Mouse (Mus musculus): Measurements from ENCODE around the gene Usf2. TPM values are rescaled to one million over a fixed set of nuclear protein-coding genes. Genes with fewer than 3 reads are reported as not detected.
"Not testable (repeated sequence)": the region's sequence is repeated elsewhere in the genome, so short reads cannot be mapped to it uniquely, and the experiment has no call there.

Gene Usf2
- polyA plus RNA-seq, 1 experiment from 2014 or later = 18.1 TPM

GRCm38 (mm10) chr7:30956357-30956751 lies 249 bp downstream of the Usf2 start:
- H3K27ac ChIP-seq = peak overlapping the region; percentile 99
- H3K9me3 ChIP-seq = no peaks in the 10 kb centered on the region
- peak overlapping the region; percentile 81 for H3K4me2 ChIP-seq (replicated peaks)
- peak; percentile 46 for ATAC-seq
- H3K9ac ChIP-seq = peak overlapping the region; percentile 99
- H3K36me3 ChIP-seq = peaks cover 23% of the 10 kb centered on the region
- H3K27me3 ChIP-seq (replicated peaks) = no peaks in the 10 kb centered on the region
- peak overlapping the region; percentile 92 for H3K4me3 ChIP-seq (replicated peaks)
- H3K4me1 ChIP-seq (replicated peaks) = peaks cover 17% of the 10 kb centered on the region
- WGBS = under 1% methylated on average over 36 of the region's 49 CpGs

GRCm38 (mm10) chr7:30955584-30956356 lies 833 bp downstream of the Usf2 start:
- Histone ChIP-seq H3K27ac (peak overlapping the region; percentile 99), H3K9me3 (no peaks in the 10 kb centered on the region), H3K36me3 (peaks cover 25% of the 10 kb centered on the region), H3K9ac (peak overlapping the region; percentile 99), H3K27me3 (replicated peaks) (no peaks in the 10 kb centered on the region), H3K4me2 (replicated peaks) (peak overlapping the region; percentile 81), H3K4me3 (replicated peaks) (peak overlapping the region; percentile 92), H3K4me1 (replicated peaks) (peaks cover 17% of the 10 kb centered on the region)
- under 1% methylated on average over 54 of the region's 64 CpGs for WGBS
- peak; percentile 73 for ATAC-seq

- Histone ChIP-seq H3K36me3 (peaks cover 28% of the 10 kb centered on the region), H3K4me1 (replicated peaks) (peaks cover 17% of the 10 kb centered on the region), H3K9ac (0 out of 2 replicates have a peak overlapping the region, but pooled peaks have one; percentile 99), H3K4me2 (replicated peaks) (peak overlapping the region; percentile 81), H3K9me3 (no peaks in the 10 kb centered on the region), H3K27me3 (replicated peaks) (no peaks in the 10 kb centered on the region), H3K4me3 (replicated peaks) (peak overlapping the region; percentile 92; the same call in 1 of the 2 replicates), H3K27ac (no peak overlapping the region)
- ATAC-seq = no peak
- WGBS = 73% methylated on average over 12 of the region's 12 CpGs
Measured at GRCm38 (mm10) chr7:30954971-30955520, 1.6 kb downstream of the Usf2 start.

GRCm38 (mm10) chr7:30954036-30954435 lies 2.6 kb downstream of the Usf2 start:
- H3K36me3 ChIP-seq = peaks cover 34% of the 10 kb centered on the region
- H3K9ac ChIP-seq = no peak overlapping the region
- H3K27ac ChIP-seq = no peak overlapping the region
- peaks cover 17% of the 10 kb centered on the region for H3K4me1 ChIP-seq (replicated peaks)
- no peaks in the 10 kb centered on the region for H3K27me3 ChIP-seq (replicated peaks)
- H3K9me3 ChIP-seq = no peaks in the 10 kb centered on the region
- H3K4me3 ChIP-seq (replicated peaks) = no peak overlapping the region
- 80% methylated on average over 3 of the region's 3 CpGs for WGBS
- H3K4me2 ChIP-seq (replicated peaks) = no peak overlapping the region
- no peak for ATAC-seq

GRCm38 (mm10) chr7:30953459-30953858 lies 3.1 kb downstream of the Usf2 start:
- no peak overlapping the region for H3K9ac ChIP-seq
- no peak for ATAC-seq
- 87% methylated on average over 6 of the region's 6 CpGs for WGBS
- no peaks in the 10 kb centered on the region for H3K27me3 ChIP-seq (replicated peaks)
- no peaks in the 10 kb centered on the region for H3K9me3 ChIP-seq
- no peak overlapping the region for H3K27ac ChIP-seq
- peaks cover 17% of the 10 kb centered on the region for H3K4me1 ChIP-seq (replicated peaks)
- no peak overlapping the region for H3K4me2 ChIP-seq (replicated peaks)
- H3K4me3 ChIP-seq (replicated peaks) = no peak overlapping the region
- peaks cover 34% of the 10 kb centered on the region for H3K36me3 ChIP-seq

GRCm38 (mm10) chr7:30952441-30953265 lies 4.0 kb downstream of the Usf2 start:
- no peak overlapping the region for H3K9ac ChIP-seq

GRCm38 (mm10) chr7:30949902-30950301 lies 6.7 kb downstream of the Usf2 start:
- ATAC-seq; H3K4me3 ChIP-seq (replicated peaks): not testable (repeated sequence)

More at GRCm38 (mm10) chr7:30952441-30953265, 4.0 kb downstream of the Usf2 start:
- no peak for ATAC-seq
- WGBS = 94% methylated on average over 16 of the region's 16 CpGs
- no peaks in the 10 kb centered on the region for H3K27me3 ChIP-seq (replicated peaks)
- H3K4me3 ChIP-seq (replicated peaks) = no peak overlapping the region
- no peaks in the 10 kb centered on the region for H3K9me3 ChIP-seq
- H3K4me2 ChIP-seq (replicated peaks) = no peak overlapping the region
- peaks cover 34% of the 10 kb centered on the region for H3K36me3 ChIP-seq
- peaks cover 9% of the 10 kb centered on the region; the same call in 1 of the 2 replicates for H3K4me1 ChIP-seq (replicated peaks)
- H3K27ac ChIP-seq = no peak overlapping the region

GRCm38 (mm10) chr7:30945876-30946275 lies 10.7 kb downstream of the Usf2 start:
- Histone ChIP-seq H3K4me2 (replicated peaks) (no peak overlapping the region), H3K4me3 (replicated peaks) (no peak overlapping the region), H3K9me3 (no peaks in the 10 kb centered on the region), H3K4me1 (replicated peaks) (no peaks in the 10 kb centered on the region), H3K36me3 (peaks cover 13% of the 10 kb centered on the region), H3K27ac (no peak overlapping the region), H3K27me3 (replicated peaks) (no peaks in the 10 kb centered on the region), H3K9ac (no peak overlapping the region)
- 95% methylated on average over 7 of the region's 7 CpGs for WGBS
- no peak for ATAC-seq

More at GRCm38 (mm10) chr7:30949902-30950301, 6.7 kb downstream of the Usf2 start:
- not testable (repeated sequence) for H3K9ac ChIP-seq; H3K9me3 ChIP-seq; H3K27ac ChIP-seq; H3K27me3 ChIP-seq (replicated peaks); H3K4me1 ChIP-seq (replicated peaks); H3K4me2 ChIP-seq (replicated peaks)
- WGBS = 86% methylated on average over 3 of the region's 3 CpGs
- H3K36me3 ChIP-seq = peaks cover 37% of the 10 kb centered on the region

- not testable (repeated sequence) for H3K27me3 ChIP-seq (replicated peaks); H3K4me3 ChIP-seq (replicated peaks); ATAC-seq; H3K4me2 ChIP-seq (replicated peaks); H3K9me3 ChIP-seq; H3K27ac ChIP-seq; H3K4me1 ChIP-seq (replicated peaks); H3K9ac ChIP-seq
- 91% methylated on average over 7 of the region's 7 CpGs for WGBS
- H3K36me3 ChIP-seq = peaks cover 12% of the 10 kb centered on the region
Measured at GRCm38 (mm10) chr7:30945466-30945865, 11.1 kb downstream of the Usf2 start.

GRCm38 (mm10) chr7:30944706-30945105 lies 11.9 kb downstream of the Usf2 start:
- H3K9me3 ChIP-seq; H3K4me3 ChIP-seq (replicated peaks); H3K27ac ChIP-seq; H3K36me3 ChIP-seq; H3K4me1 ChIP-seq (replicated peaks); H3K9ac ChIP-seq; ATAC-seq; H3K27me3 ChIP-seq (replicated peaks); H3K4me2 ChIP-seq (replicated peaks): not testable (repeated sequence)
- WGBS = 60% methylated on average over 2 of the region's 2 CpGs

GRCm38 (mm10) chr7:30943909-30944635 lies 12.5 kb downstream of the Usf2 start, which contains the start of gene Hamp:
Hamp (minus strand) TSS chr7:30944032.
- no peak within 1 kb of the TSS for H3K27ac ChIP-seq
- no peak within 1 kb of the TSS for H3K4me2 ChIP-seq (replicated peaks)
- H3K27me3 ChIP-seq (replicated peaks) = no peaks in the 10 kb centered on the region
- no peak within 1 kb of the TSS for H3K9ac ChIP-seq
- H3K36me3 ChIP-seq = peaks cover 3% of the 10 kb centered on the region; the same call in 1 of the 2 replicates
- no peak within 1 kb of the TSS for H3K4me3 ChIP-seq (replicated peaks)
- ATAC-seq = peak; percentile 38
- no peaks in the 10 kb centered on the region for H3K4me1 ChIP-seq (replicated peaks)
- no peaks in the 10 kb centered on the region for H3K9me3 ChIP-seq
- 63% methylated on average over 9 of the region's 9 CpGs for WGBS
